Mouse (Mus musculus) lung, postnatal 0 days (tissue): ENCODE data around the gene Ippk.

ENCODE experiments used
- CTCF ChIP-seq: IDR thresholded peaks from 2 replicates; pipeline ENCODE4 v1.5.1; 2016; ENCODE audit warnings: antibody characterized with exemption, mild to moderate bottlenecking
- EP300 ChIP-seq: IDR thresholded peaks from 2 replicates; pipeline ENCODE4 v1.6.1; 2016; ENCODE audit warnings: antibody characterized with exemption, mild to moderate bottlenecking, control low read depth

DNA sequence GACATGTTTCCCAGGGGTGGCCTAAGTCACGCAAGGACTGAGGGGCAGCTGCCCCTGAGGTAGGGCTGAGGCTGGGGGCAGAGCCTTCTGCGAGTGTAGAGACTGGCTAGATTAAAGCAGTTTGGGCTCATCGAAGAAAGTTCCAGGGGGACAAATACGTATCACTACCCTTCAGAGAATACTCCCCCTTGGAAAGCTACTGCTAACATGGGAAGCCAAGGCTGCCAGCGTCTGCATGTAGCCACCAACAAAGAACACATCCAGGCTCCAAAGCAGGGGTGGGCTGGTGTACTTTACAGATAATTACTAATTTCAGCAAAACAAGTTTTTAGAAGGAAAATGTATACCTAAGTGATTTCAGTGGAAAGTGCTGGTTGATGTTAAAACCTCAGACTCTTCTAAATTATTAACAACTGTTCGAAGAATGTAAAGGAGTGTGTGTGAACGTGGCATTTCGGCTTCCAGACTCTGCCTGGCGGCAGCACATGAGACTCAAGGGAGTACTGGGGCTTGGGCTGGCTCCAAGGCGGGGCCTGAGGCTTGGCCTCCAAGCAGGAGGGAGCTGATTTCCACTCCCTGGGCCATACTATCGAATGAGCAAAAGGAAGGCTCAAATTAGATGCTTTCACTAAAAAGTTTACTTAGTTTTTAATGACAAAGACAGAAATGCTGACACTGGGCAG lies 45.5 kb downstream of the Ippk start:
- TF ChIP-seq EP300 (no peak), CTCF (no peak)
